Mouse (Mus musculus): ENCODE results near the gene Yod1. TPM values are rescaled to one million over a fixed set of nuclear protein-coding genes. Genes with fewer than 3 reads are reported as not detected.

The Yod1 gene
- 7.5 TPM for polyA plus RNA-seq (2017; shearing (Covaris generic))

GRCm38 (mm10) chr1:130717291-130717871 is at the start of gene Yod1:
Gene Yod1, plus strand, starts transcription at chr1:130717327.

GRCm38 (mm10) chr1:130715561-130716217 is 1.4 kb upstream of the Yod1 start, which contains the start of gene Gm29427:
Gene Gm29427, minus strand, starts transcription at chr1:130715799.

GRCm38 (mm10) chr1:130729153-130729552 is 12.0 kb downstream of the Yod1 start, which contains the start of gene Pfkfb2:
Gene Pfkfb2, minus strand, starts transcription at chr1:130729253.

GRCm38 (mm10) chr1:130731741-130732337 is 14.7 kb downstream of the Yod1 start, which contains the start of gene AA986860:
Gene AA986860, plus strand, starts transcription at chr1:130731976.

Other genes with a start within 250 kb of the Yod1 start
- not detected for gene Zp3r, start 87.7 kb upstream of the Yod1 start, polyA plus RNA-seq (2017; shearing (Covaris generic))
- 0.24 TPM for gene C4bp, start 55.7 kb upstream of the Yod1 start, polyA plus RNA-seq (2017; shearing (Covaris generic))
- not detected for gene Gm29427, start 1.5 kb upstream of the Yod1 start, polyA plus RNA-seq (2017; shearing (Covaris generic))
- gene Pfkfb2, start 11.9 kb downstream of the Yod1 start, polyA plus RNA-seq (2017; shearing (Covaris generic)) = 7.5 TPM
- gene AA986860, start 14.6 kb downstream of the Yod1 start, polyA plus RNA-seq (2017; shearing (Covaris generic)) = 0.13 TPM
- gene Fcamr, start 83.6 kb downstream of the Yod1 start, polyA plus RNA-seq (2017; shearing (Covaris generic)) = 0.66 TPM
- 0.17 TPM for gene Pigr, start 109.4 kb downstream of the Yod1 start, polyA plus RNA-seq (2017; shearing (Covaris generic))
- 6.0 TPM for gene Fcmr, start 148.3 kb downstream of the Yod1 start, polyA plus RNA-seq (2017; shearing (Covaris generic))
- gene Il24, start 170.1 kb downstream of the Yod1 start, polyA plus RNA-seq (2017; shearing (Covaris generic)) = not detected
- not detected for gene Il20, start 194.1 kb downstream of the Yod1 start, polyA plus RNA-seq (2017; shearing (Covaris generic))
- gene Il19, start 222.8 kb downstream of the Yod1 start, polyA plus RNA-seq (2017; shearing (Covaris generic)) = not detected

All from inflammation-experienced regulatory T-cells, adult 16 weeks (primary cell).